Mouse (Mus musculus) megakaryocyte, embryonic 14.5 days (primary cell): ENCODE results near the gene Fndc9.

Experiments used
- FLI1 ChIP-seq: IDR thresholded peaks from 2 replicates; pipeline ENCODE4 v1.6.1; 2012; ENCODE audit warnings: low read length, inconsistent platforms, mixed read lengths
- GATA1 ChIP-seq: IDR thresholded peaks from 3 replicates; pipeline ENCODE4 v1.6.1; 2012; ENCODE audit warnings: mixed read lengths, low read length, inconsistent platforms, borderline replicate concordance

- no peak for TF ChIP-seq GATA1
- no peak for TF ChIP-seq FLI1
These were observed 48.5 kb downstream of the Fndc9 start for GRCm38 (mm10) chr11:46283800-46284199.
